Mouse (Mus musculus): ENCODE measurements around the gene Tmeff1. TPM values are rescaled to one million over a fixed set of nuclear protein-coding genes. Genes with fewer than 3 reads are reported as not detected.

The Tmeff1 gene
- polyA plus RNA-seq (2016; fragmentation: Nextera tagmentation; extraction: Ambion mirVana): 295 and 300 TPM in 2 replicates

GRCm38 (mm10) chr4:48584421-48585240 is at the start of gene Tmeff1:
Gene Tmeff1 (plus strand): TSS chr4:48585174.
- Histone ChIP-seq H3K9ac (peak within 1 kb of the TSS; percentile 93), H3K4me2 (replicated peaks) (peak within 1 kb of the TSS; percentile 80), H3K27ac (peak within 1 kb of the TSS; percentile 99), H3K4me3 (peak within 1 kb of the TSS; percentile 81), H3K4me1 (peaks cover 19% of the 10 kb centered on the region), H3K36me3 (no peaks in the 10 kb centered on the region), H3K27me3 (no peaks in the 10 kb centered on the region), H3K9me3 (replicated peaks) (no peaks in the 10 kb centered on the region)
- WGBS: 1% methylated on average over 31 of the region's 64 CpGs
- ATAC-seq (ENCODE audit: low FRiP score): peak; percentile 86

GRCm38 (mm10) chr4:48536275-48536674 is 48.7 kb upstream of the Tmeff1 start:
- no peak for ATAC-seq (ENCODE audit: low FRiP score)
- Histone ChIP-seq H3K9me3 (replicated peaks) (no peaks in the 10 kb centered on the region), H3K4me2 (replicated peaks) (no peak overlapping the region), H3K27me3 (no peaks in the 10 kb centered on the region), H3K4me1 (peaks cover 4% of the 10 kb centered on the region; the same call in 1 of the 2 replicates), H3K36me3 (no peaks in the 10 kb centered on the region), H3K27ac (no peak overlapping the region), H3K9ac (no peak overlapping the region), H3K4me3 (no peak overlapping the region)
- 89% methylated on average over 5 of the region's 5 CpGs for WGBS

GRCm38 (mm10) chr4:48537024-48537423 is 48.0 kb upstream of the Tmeff1 start:
- Histone ChIP-seq H3K27ac (no peak overlapping the region), H3K4me1 (peaks cover 10% of the 10 kb centered on the region), H3K36me3 (no peaks in the 10 kb centered on the region), H3K4me2 (replicated peaks) (no peak overlapping the region), H3K9me3 (replicated peaks) (no peaks in the 10 kb centered on the region), H3K27me3 (no peaks in the 10 kb centered on the region), H3K4me3 (no peak overlapping the region), H3K9ac (no peak overlapping the region)
- no peak for ATAC-seq (ENCODE audit: low FRiP score)
- 87% methylated on average over 5 of the region's 5 CpGs for WGBS

GRCm38 (mm10) chr4:48538581-48538980 is 46.4 kb upstream of the Tmeff1 start:
- Histone ChIP-seq H3K4me2 (replicated peaks) (no peak overlapping the region), H3K36me3 (no peaks in the 10 kb centered on the region), H3K9ac (no peak overlapping the region), H3K4me3 (no peak overlapping the region), H3K27me3 (no peaks in the 10 kb centered on the region), H3K9me3 (replicated peaks) (no peaks in the 10 kb centered on the region), H3K4me1 (peaks cover 26% of the 10 kb centered on the region), H3K27ac (no peak overlapping the region)
- WGBS: 96% methylated on average over 2 of the region's 2 CpGs
- no peak for ATAC-seq (ENCODE audit: low FRiP score)

- Histone ChIP-seq H3K27me3 (no peaks in the 10 kb centered on the region), H3K4me2 (replicated peaks) (peak within 1 kb of the TSS; percentile 76), H3K4me3 (peak within 1 kb of the TSS; percentile 86), H3K9ac (peak within 1 kb of the TSS; percentile 99), H3K9me3 (replicated peaks) (no peaks in the 10 kb centered on the region), H3K4me1 (peaks cover 37% of the 10 kb centered on the region), H3K27ac (peak within 1 kb of the TSS; percentile 93), H3K36me3 (no peaks in the 10 kb centered on the region)
- peak; percentile 66 for ATAC-seq (ENCODE audit: low FRiP score)
- under 1% methylated on average over 50 of the region's 86 CpGs for WGBS
Observed at GRCm38 (mm10) chr4:48539841-48540575, 45.0 kb upstream of the Tmeff1 start, which contains the start of gene Msantd3. Gene Msantd3 (plus strand): TSS chr4:48539935.

GRCm38 (mm10) chr4:48540576-48541111 is 44.3 kb upstream of the Tmeff1 start:
- Histone ChIP-seq H3K4me1 (peaks cover 42% of the 10 kb centered on the region), H3K36me3 (no peaks in the 10 kb centered on the region), H3K4me2 (replicated peaks) (peak overlapping the region; percentile 74), H3K27ac (peak overlapping the region; percentile 93), H3K27me3 (no peaks in the 10 kb centered on the region), H3K4me3 (peak overlapping the region; percentile 86), H3K9me3 (replicated peaks) (no peaks in the 10 kb centered on the region), H3K9ac (peak overlapping the region; percentile 99)
- WGBS: 1% methylated on average over 40 of the region's 50 CpGs
- peak; percentile 71 for ATAC-seq (ENCODE audit: low FRiP score)

GRCm38 (mm10) chr4:48541526-48542250 is 43.3 kb upstream of the Tmeff1 start:
- Histone ChIP-seq H3K4me1 (peaks cover 53% of the 10 kb centered on the region), H3K4me3 (peak overlapping the region; percentile 86), H3K9ac (peak overlapping the region; percentile 99), H3K9me3 (replicated peaks) (no peaks in the 10 kb centered on the region), H3K4me2 (replicated peaks) (peak overlapping the region; percentile 74), H3K36me3 (no peaks in the 10 kb centered on the region), H3K27me3 (no peaks in the 10 kb centered on the region), H3K27ac (no peak overlapping the region)
- WGBS: 3% methylated on average over 15 of the region's 15 CpGs
- no peak for ATAC-seq (ENCODE audit: low FRiP score)

GRCm38 (mm10) chr4:48542351-48542750 is 42.6 kb upstream of the Tmeff1 start:
- Histone ChIP-seq H3K4me3 (peak overlapping the region; percentile 86; the same call in 1 of the 2 replicates), H3K4me1 (peaks cover 59% of the 10 kb centered on the region), H3K9me3 (replicated peaks) (no peaks in the 10 kb centered on the region), H3K27ac (no peak overlapping the region), H3K36me3 (no peaks in the 10 kb centered on the region), H3K9ac (0 out of 2 replicates have a peak overlapping the region, but pooled peaks have one; percentile 99), H3K27me3 (no peaks in the 10 kb centered on the region), H3K4me2 (replicated peaks) (peak overlapping the region; percentile 74)
- WGBS: 22% methylated on average over 5 of the region's 5 CpGs
- no peak for ATAC-seq (ENCODE audit: low FRiP score)

- H3K9me3 ChIP-seq (replicated peaks): no peaks in the 10 kb centered on the region
- no peak for ATAC-seq (ENCODE audit: low FRiP score)
- H3K36me3 ChIP-seq: no peaks in the 10 kb centered on the region
- WGBS: 70% methylated on average over 6 of the region's 6 CpGs
- H3K4me1 ChIP-seq: peaks cover 69% of the 10 kb centered on the region
- H3K4me2 ChIP-seq (replicated peaks): peak overlapping the region; percentile 74; the same call in 1 of the 2 replicates
- H3K27me3 ChIP-seq: no peaks in the 10 kb centered on the region
- no peak overlapping the region for H3K4me3 ChIP-seq
- H3K27ac ChIP-seq: no peak overlapping the region
- 0 out of 2 replicates have a peak overlapping the region, but pooled peaks have one; percentile 0 for H3K9ac ChIP-seq
Observed at GRCm38 (mm10) chr4:48543071-48543865, 41.7 kb upstream of the Tmeff1 start.

GRCm38 (mm10) chr4:48544141-48544540 is 40.8 kb upstream of the Tmeff1 start:
- Histone ChIP-seq H3K4me2 (replicated peaks) (no peak overlapping the region), H3K4me3 (no peak overlapping the region), H3K27me3 (no peaks in the 10 kb centered on the region), H3K9ac (no peak overlapping the region), H3K9me3 (replicated peaks) (no peaks in the 10 kb centered on the region), H3K4me1 (peaks cover 77% of the 10 kb centered on the region), H3K36me3 (no peaks in the 10 kb centered on the region), H3K27ac (peak overlapping the region; percentile 36; the same call in 1 of the 2 replicates)
- WGBS: 66% methylated on average over 8 of the region's 8 CpGs
- no peak for ATAC-seq (ENCODE audit: low FRiP score)

GRCm38 (mm10) chr4:48545966-48546365 is 39.0 kb upstream of the Tmeff1 start:
- no peak for ATAC-seq (ENCODE audit: low FRiP score)
- WGBS: 46% methylated on average over 12 of the region's 12 CpGs
- H3K4me1 ChIP-seq: peaks cover 78% of the 10 kb centered on the region
- no peak overlapping the region for H3K4me3 ChIP-seq
- no peaks in the 10 kb centered on the region for H3K9me3 ChIP-seq (replicated peaks)
- H3K4me2 ChIP-seq (replicated peaks): 0 out of 2 replicates have a peak overlapping the region, but pooled peaks have one; percentile 22
- H3K27ac ChIP-seq: peak overlapping the region; percentile 85
- H3K27me3 ChIP-seq: no peaks in the 10 kb centered on the region
- H3K9ac ChIP-seq: no peak overlapping the region
- H3K36me3 ChIP-seq: no peaks in the 10 kb centered on the region

All from hindbrain, embryonic 12.5 days (tissue).